Mouse (Mus musculus): Measurements from ENCODE around the gene Fam216a. TPM values are rescaled to one million over a fixed set of nuclear protein-coding genes. Genes with fewer than 3 reads are reported as not detected.
"Not testable (repeated sequence)": the region's sequence is repeated elsewhere in the genome, so short reads cannot be mapped to it uniquely, and the experiment has no call there.

Fam216a gene
- total RNA-seq (2021), result 10 to 100 TPM; 74.6 to 84.3 TPM
- long read RNA-seq, transcript Fam216a-201 (7 exons, 1,388 nt), result major isoform, 69 of 82 reads
- long read RNA-seq, partial matches to known transcripts, result 7 of 82 reads
- long read RNA-seq, other reads (novel, unspliced or antisense), result 6 of 82 reads

- DNase-seq (ENCODE audit: low spot score in 2 of 2), result peak; percentile 99 to 100
Observed at GRCm38 (mm10) chr5:122372192-122372769, at the start of gene Fam216a. Gene Fam216a, minus strand, starts transcription at chr5:122372364.

GRCm38 (mm10) chr5:122421271-122422068 is 49.3 kb upstream of the Fam216a start, which contains the start of gene Anapc7:
Gene Anapc7, plus strand, starts transcription at chr5:122421693.
- DNase-seq (ENCODE audit: low spot score in 2 of 2), result no peak

GRCm38 (mm10) chr5:122420676-122421075 is 48.5 kb upstream of the Fam216a start:
- not testable (repeated sequence) for DNase-seq (ENCODE audit: low spot score in 2 of 2)

- DNase-seq (ENCODE audit: low spot score in 2 of 2), result no peak
Observed at GRCm38 (mm10) chr5:122415465-122415864, 43.3 kb upstream of the Fam216a start.

- DNase-seq (ENCODE audit: low spot score in 2 of 2), result no peak
Observed at GRCm38 (mm10) chr5:122414351-122414750, 42.2 kb upstream of the Fam216a start.

- DNase-seq (ENCODE audit: low spot score in 2 of 2), result no peak
Observed at GRCm38 (mm10) chr5:122412826-122413225, 40.7 kb upstream of the Fam216a start.

- no peak for DNase-seq (ENCODE audit: low spot score in 2 of 2)
Observed at GRCm38 (mm10) chr5:122411892-122412291, 39.7 kb upstream of the Fam216a start.

GRCm38 (mm10) chr5:122409692-122410645 is 37.8 kb upstream of the Fam216a start:
- DNase-seq (ENCODE audit: low spot score in 2 of 2), result no peak

- DNase-seq (ENCODE audit: low spot score in 2 of 2), result no peak
Observed at GRCm38 (mm10) chr5:122405537-122405936, 33.4 kb upstream of the Fam216a start.

- no peak for DNase-seq (ENCODE audit: low spot score in 2 of 2)
Observed at GRCm38 (mm10) chr5:122403362-122403761, 31.2 kb upstream of the Fam216a start.

- peak; percentile 58 to 64 for DNase-seq (ENCODE audit: low spot score in 2 of 2)
Observed at GRCm38 (mm10) chr5:122402772-122403171, 30.6 kb upstream of the Fam216a start.

GRCm38 (mm10) chr5:122402160-122402559 is 30.0 kb upstream of the Fam216a start:
- DNase-seq (ENCODE audit: low spot score in 2 of 2), result no peak

GRCm38 (mm10) chr5:122401303-122401640 is 29.1 kb upstream of the Fam216a start:
- peak; percentile 56 to 79 for DNase-seq (ENCODE audit: low spot score in 2 of 2)

GRCm38 (mm10) chr5:122400628-122401302 is 28.6 kb upstream of the Fam216a start:
- DNase-seq (ENCODE audit: low spot score in 2 of 2), result peak; percentile 54 to 78

- no peak for DNase-seq (ENCODE audit: low spot score in 2 of 2)
Observed at GRCm38 (mm10) chr5:122399871-122400270, 27.7 kb upstream of the Fam216a start.

- DNase-seq (ENCODE audit: low spot score in 2 of 2), result no peak
Observed at GRCm38 (mm10) chr5:122397495-122397894, 25.3 kb upstream of the Fam216a start.

- DNase-seq (ENCODE audit: low spot score in 2 of 2), result no peak
Observed at GRCm38 (mm10) chr5:122396791-122397190, 24.6 kb upstream of the Fam216a start.

GRCm38 (mm10) chr5:122393887-122394286 is 21.7 kb upstream of the Fam216a start:
- DNase-seq (ENCODE audit: low spot score in 2 of 2), result peak; percentile 50 to 75

- peak in 1 of 2 experiments; percentile 39 for DNase-seq (ENCODE audit: low spot score in 2 of 2)
Observed at GRCm38 (mm10) chr5:122392227-122393004, 20.3 kb upstream of the Fam216a start.

GRCm38 (mm10) chr5:122391786-122392180 is 19.6 kb upstream of the Fam216a start, which contains the start of gene Arpc3:
Gene Arpc3, plus strand, starts transcription at chr5:122391878.
- DNase-seq (ENCODE audit: low spot score in 2 of 2), result peak; percentile 89 to 95

Data from layer of hippocampus, adult 18-20 months (tissue).